Mouse (Mus musculus) MEL-GATA-1-ER (cell line): Measurements from ENCODE around the gene Carmil1.

Experiments used
- DNase-seq: peaks from one replicate; pipeline ENCODE4 v3.0.0-alpha.2; 2012; ENCODE audit warnings: low read depth; ENCODE audit errors: extremely low read depth

The Carmil1 gene

DNA sequence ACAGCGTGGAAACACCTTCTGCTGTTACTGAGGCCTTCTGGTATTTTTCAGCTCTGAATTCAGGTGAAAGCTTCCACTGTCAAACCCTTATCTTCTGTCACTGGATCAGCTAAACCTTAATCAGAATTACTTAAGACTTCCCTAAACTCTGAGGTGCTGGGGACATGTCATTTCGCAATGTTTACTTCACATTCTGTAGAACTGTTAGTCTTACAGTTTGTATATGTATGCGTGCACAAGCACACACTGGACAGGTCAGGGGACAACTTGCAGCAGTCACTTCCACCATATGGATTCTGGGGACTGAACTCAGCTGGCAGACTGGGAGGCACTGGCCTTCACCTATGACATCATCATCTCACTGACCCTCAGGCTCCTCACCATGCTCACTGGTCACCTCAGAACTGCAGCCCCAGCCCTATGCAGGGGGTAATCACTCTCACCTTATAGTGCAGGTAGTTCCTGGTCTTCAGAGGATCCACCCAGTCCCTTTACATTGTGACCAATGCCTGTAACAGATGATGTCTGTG is 60.1 kb downstream of the Carmil1 start:
- no peak for DNase-seq

DNA sequence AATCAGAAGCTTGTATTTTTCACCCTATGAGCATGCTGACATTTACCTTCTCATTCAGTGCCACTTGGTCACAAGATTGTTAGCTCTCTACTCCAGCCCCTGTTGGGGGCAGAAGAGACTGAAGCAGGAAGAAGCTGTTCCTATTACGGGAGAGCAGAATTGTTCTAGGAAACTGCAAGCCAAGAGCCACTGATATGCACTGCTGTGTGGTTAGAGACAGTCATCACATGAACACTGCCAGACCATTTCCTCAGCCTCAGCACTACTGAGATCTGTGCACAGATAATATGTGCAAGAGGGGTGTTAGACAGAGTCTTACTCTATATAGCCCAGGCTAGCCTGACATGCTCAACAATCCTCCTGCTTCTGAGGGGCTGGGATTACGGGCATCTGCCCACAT is 69.4 kb downstream of the Carmil1 start:
- no peak for DNase-seq

DNA sequence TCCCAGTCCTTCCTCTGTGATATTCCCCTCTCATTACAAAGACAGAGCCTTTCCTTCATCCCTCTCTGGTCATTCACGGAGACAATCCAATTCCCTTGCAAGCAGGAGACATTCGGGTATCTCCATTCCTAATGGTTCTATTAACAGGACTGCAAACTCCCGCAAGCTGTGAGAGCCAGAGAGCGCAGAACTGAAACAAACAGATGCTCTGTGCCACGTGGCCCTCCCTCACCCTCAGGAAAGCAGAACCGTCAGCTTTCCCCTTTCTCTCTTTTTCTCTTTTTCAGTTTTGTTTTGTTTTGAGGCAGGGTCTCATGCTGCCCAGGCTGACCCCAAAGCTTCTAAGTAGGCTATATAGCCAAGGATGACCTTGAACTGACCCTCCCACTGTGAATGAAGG is 74.5 kb downstream of the Carmil1 start:
- no peak for DNase-seq

DNA sequence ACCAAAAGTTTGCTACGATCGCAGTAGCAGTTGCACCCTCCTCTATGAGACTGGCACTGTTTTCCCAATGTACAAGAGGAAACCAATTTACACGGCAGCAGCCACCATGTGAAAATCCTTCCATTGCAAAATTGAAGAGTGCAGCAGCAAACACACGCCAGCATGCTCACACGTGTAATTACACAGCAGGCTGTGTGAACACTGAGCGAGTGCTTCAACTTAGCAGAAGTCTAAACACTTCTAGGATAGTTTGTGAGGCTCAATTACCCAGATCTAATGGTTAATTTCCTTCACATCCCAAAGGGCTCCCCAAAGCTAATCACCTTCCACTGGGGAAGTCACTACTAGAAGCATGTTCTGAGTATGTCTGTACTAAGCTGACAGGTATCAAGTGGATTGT is 78.3 kb downstream of the Carmil1 start:
- no peak for DNase-seq

DNA sequence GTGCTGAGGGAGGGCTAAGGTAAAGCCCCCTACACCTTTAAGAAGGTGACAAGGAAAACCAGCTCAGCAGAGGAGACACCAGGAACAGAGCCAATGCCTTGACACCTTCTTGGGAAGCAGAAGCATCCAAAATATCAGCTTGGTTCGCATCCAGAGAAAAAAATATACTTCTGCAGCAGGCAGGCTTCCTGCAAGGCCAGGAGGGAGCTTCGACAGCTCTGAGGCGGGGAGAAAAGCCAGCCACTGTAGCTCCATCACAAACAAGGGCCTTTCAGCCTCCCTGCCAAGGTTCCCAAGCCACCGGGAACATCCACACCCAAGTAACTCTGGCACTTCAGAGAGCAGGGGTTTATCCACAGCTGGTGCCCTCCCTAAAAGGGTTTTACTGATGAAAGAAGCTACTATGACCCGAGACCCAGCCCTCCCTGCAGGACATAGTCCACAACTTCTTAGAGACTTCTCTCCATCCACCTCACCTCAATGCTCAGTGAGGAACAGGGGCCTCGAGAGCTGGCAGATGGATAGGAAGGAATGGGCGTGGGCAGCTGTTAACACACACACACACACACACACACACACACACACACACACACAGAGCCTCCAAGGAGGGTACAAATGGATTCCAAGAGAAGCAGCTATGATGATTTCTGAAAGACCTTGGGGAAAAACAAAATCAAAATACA is 80.6 kb downstream of the Carmil1 start:
- no peak for DNase-seq

DNA sequence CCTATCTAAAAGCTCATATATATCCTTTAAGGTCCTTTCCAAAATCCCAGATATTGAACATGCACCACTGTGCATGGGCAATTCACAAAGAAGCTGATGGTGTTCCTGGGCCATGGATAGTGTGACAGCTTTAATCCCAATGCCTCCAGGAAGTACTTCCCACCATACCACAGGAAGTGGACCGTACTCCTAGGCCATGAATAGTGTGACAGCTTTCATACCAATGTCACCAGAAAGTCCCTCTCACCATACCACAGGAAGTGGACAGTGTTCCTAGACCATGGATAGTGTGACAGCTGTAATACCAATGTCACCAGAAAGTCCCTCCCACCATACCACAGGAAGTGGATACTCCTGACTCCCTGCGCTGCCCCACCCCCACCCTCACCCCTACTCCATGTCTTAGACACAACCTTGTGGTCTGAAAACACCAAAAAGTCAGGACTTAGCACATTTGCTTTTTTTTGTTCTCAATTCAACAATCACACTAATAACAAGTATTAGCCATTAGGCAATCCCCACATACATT is 82.1 kb downstream of the Carmil1 start:
- no peak for DNase-seq

DNA sequence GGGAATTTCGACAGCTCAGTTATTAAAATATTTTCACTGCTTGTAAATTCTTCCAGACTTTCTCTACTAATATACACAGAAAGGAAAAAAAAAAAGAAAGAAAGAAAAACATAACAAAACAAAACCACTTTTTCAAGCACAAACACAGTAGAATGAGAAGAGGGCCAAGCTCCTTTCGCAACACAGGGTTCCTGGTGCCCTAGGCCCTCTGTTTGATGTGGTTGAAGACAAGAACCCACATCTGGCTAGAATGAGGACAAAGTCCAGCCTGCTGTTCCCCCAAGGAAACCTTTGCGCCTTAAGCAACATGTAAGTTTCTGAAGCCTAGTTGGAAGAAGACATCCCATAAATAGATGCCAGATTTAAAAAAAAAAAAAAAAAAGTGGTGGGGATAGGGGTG is 85.2 kb downstream of the Carmil1 start:
- no peak for DNase-seq

DNA sequence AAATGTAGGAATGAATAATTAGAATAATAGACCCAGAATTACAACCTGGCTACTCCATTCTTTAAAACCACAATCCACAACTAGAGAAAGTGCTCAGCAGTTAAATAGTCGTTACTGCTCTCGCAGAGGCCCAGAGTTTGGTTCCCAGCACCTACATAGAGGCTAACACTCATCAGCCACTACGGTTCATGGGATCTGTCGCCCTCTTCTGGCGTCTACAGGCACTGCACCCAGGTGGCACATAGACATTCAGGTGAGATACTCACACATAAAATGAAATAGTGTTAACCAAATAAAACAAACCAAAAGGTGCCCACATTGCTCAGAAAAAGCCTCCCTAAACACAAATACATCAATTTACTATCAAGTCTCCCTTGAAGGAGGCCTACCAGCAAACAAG is 86.6 kb downstream of the Carmil1 start:
- no peak for DNase-seq

DNA sequence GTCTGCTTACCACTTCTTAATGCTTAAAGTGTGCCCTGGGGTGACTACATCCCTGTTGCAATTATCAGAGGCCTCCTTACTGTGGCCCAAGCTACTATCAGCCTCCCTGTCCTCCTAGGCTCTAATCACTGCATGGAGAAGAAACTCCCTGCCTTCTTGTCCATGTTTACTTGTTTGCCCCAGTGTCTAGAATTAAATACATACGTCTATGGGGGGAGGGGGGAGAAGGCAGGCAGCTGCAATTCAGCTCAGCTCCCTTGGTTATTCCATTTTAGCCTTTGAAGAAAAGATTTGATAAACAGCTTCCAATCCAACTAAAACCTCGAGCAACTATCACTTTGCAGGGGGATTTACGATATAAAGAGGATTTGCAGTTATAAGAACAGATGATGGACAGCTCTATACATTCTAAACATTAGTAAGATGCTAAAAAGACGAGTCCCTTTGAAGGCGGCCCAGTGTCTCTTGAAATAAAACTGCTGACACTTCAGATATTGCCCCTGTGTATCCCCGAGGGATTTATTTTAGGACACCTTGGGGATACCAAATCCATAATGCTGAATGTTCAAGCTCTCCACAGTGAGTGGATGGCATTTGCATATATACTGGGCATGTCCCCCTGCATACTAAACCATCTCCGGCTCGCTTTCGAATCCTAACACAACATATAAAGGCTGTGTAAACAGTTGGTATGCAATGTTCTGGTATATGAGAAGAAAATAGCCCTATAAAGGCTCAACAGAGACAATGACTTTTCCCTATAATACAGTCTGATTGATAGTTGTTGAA is 89.5 kb downstream of the Carmil1 start:
- no peak for DNase-seq

DNA sequence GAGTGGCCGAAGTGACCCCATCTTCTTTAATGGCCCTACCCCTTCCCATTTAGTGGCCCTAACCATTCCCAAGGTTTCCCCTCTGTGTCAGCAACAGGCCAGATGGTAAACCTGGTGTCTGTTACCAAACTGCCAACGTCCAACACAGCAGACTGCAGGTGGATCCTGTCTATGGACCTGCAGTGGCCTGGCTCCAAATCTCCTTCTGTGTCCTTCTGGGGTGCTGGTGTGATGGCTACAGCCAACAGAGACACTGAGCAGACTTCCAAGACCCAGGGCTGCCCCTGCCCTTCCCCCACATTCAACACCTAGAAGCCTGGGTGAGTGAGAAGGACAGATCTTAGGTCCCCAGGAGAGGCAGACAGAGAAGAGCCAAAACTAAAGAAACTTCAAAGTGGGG is 93.6 kb downstream of the Carmil1 start:
- no peak for DNase-seq

DNA sequence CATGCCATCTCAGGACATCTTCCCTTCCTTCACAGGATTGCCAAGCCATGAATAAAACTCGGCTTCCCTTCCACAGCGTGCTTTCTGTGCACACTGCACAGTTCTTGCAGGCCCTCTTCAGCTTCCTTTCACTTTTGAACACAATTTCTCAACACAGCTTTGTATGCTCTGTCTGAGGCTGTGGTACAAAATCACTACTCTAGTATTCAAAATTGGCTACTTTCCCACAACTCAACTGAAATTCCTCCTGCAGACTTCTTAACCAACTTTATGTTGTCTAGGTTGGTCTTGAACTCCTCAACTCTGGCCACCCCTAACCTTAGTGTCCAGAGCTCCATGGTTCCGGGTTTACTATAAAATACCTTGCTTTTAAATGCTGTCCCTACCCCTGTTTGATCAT is 95.0 kb downstream of the Carmil1 start:
- DNase-seq: no peak

DNA sequence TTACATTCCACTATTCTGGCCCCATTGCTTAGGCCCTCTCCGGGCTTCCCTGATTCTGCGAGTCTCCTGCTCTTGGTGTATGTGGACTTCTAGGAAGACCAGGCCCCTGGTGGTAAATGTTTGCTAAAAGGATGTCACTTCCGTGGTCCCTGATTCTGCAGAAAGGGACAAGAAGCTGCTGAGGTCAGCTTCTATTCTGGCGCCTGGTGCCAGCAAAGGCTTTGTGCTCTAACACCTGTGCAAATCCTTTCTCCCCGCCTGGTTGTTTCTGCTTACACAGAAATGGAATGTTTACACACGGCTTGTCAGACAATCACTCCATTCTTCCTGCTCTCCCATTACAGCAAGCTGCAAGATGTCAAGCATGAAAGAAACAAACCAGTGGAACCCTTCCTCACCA is 97.7 kb downstream of the Carmil1 start:
- no peak for DNase-seq

DNA sequence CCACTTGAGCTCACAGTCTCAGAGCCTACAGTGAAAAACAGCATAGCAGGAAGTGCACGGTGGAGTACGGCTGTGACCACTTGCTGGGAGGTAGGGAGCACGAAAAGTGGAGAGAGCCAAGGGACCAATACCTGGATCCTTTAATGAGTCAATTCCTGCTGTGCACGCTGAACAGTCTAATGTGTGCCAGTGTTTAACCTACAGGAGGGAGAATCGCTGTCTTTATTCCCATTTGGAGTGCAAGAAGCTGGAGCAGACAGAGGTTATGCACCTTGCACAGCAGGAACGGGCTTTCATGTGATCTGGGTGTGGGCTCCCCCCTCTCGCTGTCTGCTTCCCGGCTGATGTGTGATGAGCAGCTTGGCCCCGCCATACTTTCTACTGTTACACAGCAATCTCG is 101.1 kb downstream of the Carmil1 start:
- no peak for DNase-seq

DNA sequence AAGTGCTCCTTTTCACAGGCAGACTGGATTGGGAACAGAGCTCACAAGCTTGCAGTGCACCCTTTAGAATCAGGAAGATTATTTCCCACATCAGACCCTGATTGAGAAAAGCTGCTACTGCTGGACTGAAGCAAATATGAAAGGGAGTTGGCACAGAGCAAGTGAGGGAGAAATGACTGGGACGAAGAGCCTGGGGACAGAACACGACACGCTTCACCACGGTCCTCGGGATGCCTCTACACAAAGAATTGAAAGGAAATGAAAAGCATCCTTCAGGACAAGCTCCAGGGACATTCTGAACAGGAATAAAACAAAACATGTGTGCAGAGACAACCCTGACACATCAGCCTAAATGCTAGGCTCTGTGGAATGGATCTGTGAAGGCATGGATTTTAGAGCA is 103.0 kb downstream of the Carmil1 start:
- no peak for DNase-seq

DNA sequence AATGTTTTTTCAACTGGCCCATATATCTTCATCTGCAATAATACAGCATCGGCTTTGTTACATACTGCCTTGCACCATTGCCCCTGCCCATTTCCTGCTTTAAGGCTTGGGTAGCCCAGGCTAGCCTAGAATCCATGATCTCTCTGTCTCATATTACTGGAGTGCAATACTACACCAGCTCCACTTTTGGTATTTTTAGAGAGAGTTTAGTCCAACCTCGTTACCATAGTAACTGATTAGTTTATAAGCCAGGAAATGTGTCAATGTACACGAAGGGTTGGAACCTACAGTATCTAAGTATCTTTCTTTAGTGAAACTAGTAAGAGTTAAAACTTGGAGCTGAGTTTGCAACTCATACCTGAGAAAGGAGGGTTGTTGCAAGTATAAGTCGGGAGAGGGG is 103.8 kb downstream of the Carmil1 start:
- DNase-seq: no peak

DNA sequence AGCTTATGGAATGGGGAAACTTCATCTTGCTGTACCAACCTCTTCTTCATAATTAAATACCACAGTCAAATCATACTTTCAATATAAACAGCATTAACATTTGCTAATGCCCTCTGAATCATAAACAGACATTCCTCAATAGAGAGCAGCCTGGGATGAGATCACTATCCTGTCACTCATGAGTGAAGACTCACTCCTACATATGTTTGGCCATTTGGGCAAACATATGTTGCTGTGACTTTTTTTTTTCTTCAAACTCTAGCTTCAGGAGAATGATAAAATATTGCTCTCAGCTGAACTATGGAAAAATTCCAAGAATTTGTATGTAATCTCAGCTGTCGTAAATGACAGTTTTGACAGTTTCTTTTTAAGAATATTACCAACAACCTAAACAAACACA is 110.9 kb downstream of the Carmil1 start:
- DNase-seq: no peak

DNA sequence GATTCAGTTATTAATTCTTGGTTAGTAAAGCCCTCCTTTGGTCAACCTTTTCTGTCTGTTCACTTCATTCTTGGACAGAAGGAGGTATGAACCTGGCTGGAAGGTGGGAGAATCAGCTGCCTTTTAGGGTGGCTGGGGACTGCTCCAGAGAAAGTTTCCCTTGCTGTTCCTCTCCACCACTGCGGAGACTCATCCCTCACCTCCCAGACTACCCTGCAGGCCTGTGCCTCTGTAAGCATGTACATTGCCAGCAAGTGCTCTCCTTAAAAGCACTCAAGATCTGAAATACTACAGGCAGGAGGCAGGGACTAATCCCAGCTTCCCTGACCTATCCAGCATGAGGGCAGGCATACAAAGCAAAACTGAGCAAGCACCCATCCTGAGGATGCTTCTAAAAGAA is 117.2 kb downstream of the Carmil1 start:
- no peak for DNase-seq

DNA sequence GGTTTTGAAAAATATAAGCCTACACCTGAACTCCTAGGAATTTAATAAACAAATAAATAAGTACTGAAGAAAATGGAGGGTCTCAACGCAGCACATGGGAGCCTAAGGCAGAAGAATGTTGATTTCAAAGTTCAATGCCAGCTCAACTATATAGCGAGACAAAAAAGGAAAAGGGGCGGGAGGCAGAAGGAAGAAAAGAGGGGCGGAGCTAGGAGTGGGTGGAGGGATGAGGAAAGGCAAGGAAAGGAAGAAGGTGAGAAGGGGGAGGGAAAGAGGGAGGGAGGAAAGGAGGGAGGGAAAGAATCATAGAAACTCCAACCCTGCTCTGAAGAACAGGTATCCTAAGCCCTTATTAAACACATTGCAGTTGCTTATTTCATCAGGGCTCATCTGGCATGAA is 119.5 kb downstream of the Carmil1 start:
- no peak for DNase-seq

DNA sequence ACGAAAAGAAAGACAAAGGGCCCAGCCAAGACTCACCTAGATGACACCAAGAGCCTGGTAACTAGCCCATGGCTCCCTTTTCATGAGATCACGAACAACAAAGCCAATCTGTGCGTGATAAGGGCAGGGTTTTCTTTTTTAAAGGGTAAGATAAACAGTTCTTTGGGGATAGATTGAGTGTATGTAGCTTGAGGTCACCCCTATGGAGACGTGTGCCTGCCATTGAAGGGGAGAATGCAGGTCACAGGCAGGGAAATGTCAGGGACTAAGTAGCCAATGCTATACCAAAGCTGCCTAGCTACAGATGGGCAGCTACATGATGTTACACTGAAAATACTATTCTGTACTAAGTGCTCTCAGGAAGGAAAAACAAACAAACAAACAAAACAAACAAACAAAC is 120.6 kb downstream of the Carmil1 start:
- DNase-seq: no peak

DNA sequence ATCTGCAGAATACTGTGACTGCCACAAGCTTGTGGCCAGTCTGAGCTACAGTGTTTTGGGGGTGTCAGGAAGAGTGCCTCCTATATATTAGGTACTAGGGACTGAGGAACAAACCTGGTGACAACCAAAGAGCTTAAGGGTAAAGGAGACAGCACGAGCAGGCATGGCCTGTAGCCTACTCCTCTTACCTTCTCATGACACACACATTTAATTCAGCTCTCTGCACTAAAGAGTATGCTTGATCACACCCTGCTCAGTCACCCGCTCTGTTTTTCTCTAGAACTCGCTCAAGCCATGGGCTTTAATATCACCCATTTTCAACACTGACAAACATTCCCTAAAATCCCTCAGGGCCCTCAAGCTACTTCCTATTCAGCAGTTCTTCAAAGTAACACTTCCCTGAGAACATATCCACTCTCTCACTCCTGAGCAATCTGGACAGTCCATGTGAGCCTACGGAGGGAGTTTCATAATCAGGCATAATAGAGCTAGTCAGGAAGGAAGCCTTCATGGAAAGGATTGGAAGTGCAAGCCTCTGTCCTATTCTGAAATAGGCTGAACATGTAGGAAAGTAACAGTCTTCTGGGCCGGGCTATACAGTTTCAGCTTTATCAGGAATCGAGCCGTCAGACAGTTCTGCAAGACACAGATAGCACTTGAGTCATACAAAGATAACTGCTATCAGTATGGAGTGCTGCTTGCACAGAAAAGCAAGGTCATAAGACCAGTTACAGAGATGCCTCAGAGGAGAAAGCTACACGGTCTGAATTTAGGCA is 121.2 kb downstream of the Carmil1 start:
- peak; percentile 55 for DNase-seq

DNA sequence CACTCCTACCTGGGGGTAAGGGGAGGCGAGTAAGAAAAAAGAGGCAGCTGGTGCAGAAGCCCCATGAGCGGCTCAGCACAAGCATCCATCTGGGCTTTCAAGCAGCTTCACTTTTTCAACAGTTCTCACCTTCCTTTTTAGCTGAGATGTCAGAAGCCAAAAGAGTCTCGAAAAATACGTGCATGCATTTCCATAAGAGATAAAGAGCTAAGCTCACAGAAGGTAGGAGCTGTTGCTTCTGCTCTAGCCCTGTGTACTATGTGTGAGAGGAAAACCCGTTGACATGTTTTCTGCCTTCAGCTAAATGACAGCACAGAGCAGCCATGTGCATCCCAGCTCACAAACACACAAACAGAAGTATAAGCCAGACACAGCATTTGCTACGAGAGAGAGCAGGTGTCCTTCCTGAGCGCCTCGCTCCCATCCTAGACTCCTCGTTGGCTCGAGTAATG is 123.0 kb downstream of the Carmil1 start:
- no peak for DNase-seq

DNA sequence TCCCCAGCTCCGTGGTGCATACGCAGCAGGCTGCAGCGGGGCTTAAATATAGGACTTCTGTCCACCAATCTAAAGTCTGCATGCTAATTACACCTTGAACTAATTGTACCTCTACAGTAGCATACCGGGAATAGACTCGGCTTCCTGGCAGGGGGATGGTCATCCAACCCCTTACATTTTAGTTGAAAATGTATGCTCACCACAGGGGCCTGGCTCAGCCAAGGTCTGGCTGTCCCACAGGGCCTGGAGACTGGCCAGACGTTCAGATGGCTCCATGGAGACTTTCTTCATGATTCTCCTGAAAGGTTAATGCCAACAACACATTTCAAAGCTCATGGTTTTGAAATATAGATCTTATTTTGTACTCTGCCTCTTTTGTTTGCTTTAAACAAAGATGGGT is 125.4 kb downstream of the Carmil1 start:
- no peak for DNase-seq
